Mouse (Mus musculus) right cerebral cortex, postnatal 10 days (tissue): Measurements from ENCODE around the gene Ston2.
"Not testable (repeated sequence)": the region's sequence is repeated elsewhere in the genome, so short reads cannot be mapped to it uniquely, and the experiment has no call there.

Experiments
- DNase-seq, 2 experiments: peaks; one replicate each; pipeline ENCODE4 v3.0.0; 2021; ENCODE audit warnings: low spot score in 2 of 2

Gene Ston2

DNA sequence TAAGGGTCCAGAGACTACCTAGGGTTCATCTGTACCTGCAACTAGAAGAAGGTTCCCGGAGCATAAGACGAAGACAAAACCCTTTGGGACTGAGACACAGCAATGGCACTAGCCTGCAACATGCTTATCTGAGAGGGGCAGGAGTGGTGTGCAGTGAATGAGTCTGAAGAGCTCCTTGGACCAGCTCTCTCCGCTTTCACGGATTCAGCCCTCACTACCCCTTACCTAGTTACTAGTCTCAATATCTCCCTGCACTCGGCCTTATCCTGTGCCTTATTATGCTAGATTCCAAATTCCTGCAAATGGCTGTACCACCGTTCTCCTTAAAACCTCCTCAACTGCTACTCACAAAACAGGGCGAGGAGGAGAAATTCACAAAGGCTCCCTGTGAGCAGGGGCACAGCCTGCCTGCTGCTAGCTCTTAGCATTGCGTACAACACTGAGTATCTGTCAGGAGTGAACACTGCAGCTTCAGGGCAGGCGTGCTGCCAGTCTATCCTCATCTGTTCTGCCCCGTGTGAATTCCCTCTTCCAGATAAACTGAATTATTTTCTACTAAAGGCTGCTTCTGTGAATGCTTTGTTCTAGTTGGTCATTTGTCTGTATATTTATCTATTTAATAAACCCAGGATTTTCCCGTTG is 38.5 kb downstream of the Ston2 start:
- DNase-seq = peak; percentile 52 to 58

DNA sequence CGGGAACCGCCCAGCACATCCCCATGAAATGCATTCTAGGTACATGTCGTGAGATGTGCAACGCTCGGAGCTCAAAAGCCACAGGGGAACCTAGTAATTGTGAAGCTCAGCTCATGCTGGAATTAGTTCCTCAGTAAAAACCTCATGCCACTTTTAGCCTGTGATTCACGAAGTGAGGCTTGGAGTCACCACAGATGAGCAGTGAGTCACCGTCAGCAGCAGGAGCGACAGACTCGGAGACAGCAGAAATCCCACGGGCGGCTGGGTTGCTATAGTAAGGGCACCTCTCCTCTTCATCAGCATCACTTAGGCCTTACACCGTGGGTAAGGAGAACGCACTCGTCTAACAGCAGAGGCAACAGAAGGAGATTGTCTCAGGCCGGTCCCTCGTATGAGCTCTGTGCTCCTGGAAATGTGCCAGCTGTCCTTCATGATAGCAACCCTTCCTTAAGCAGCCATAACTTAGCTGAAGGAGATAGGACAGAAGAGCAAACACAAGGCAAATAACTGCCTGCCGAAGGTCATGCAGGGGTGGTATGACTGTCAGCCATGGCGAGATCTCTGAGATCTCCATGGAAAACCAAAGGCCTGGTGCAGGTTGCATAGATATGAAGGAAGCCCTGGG is 39.8 kb downstream of the Ston2 start:
- DNase-seq = peak; percentile 66 to 80

DNA sequence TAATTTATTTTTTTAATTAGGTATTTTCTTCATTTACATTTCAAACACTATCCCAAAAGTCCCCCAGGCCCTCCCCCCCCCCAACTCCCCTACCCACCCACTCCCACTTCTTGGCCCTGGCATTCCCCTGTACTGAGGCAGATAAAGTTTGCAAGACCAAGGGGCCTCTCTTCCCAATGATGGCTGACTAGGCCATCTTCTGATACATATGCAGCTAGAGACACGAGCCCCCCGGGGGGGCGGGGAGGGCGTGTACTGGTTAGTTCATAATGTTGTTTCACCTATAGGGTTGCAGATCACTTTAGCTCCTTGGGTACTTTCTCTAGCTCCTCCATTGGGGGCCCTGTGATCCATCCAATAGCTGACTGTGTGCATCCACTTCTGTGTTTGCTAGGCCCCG is 41.3 kb downstream of the Ston2 start:
- not testable (repeated sequence) for DNase-seq

DNA sequence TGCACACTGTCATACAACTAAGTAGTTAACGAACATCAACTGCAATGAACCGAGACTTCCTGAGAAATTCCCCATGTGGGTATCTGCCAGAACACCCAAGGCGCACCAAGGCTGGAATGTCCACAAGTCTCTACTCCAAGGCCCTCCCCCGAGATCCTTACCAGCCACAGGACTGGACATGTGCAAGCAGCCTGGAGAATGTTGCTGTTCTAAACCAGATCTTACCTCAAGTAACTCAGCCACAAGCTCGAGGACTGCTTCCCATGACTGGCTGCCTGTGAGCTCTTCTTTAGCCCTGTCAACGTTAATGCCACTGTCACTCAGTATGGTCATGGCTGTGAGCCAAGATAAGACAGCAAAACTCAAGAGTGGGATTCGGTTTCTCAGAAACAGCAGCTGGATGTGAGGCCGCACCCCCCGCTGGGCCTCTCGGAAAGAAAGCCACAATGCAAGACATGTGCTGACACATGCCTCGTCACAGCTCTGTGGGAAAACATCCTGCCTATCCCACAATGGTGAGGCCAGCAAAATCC is 42.4 kb downstream of the Ston2 start:
- DNase-seq = no peak

DNA sequence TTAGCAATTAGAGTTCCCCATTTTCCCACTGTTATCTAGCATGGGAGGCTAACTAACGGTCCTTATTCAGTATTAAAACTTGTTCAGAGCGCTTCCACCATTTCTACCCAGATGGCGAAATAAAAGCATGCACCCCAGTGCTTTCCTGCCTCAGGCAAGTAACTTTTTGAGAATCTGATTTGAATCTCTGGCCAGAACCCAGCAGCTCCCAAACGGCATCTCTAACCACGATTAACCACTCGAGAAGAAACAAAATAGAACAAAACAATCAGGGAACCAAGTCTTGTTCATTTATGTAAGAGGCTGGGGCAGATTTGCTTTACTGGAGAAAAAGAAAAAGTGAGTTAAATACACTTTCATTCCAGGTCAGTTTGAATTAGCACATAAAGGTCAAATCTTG is 44.1 kb downstream of the Ston2 start:
- DNase-seq = no peak

DNA sequence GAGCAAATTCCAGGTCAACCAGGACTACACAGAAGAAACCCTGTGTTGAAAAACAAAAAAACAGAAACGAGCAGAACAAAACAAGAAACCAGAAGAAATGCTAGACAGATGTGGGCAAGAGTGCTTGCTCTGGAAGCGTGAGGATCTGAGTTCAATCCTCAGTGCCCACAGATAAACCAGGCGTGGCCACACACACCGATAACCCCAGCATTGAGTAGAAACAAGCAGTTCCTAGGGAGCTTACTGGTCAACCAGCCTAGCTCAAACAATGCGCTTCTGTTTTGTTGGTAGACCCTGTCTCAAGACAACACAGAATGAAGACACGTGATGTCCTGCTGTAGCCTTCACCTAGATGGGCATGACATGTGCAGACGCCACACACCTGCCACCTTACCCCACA is 45.3 kb downstream of the Ston2 start:
- DNase-seq = no peak

DNA sequence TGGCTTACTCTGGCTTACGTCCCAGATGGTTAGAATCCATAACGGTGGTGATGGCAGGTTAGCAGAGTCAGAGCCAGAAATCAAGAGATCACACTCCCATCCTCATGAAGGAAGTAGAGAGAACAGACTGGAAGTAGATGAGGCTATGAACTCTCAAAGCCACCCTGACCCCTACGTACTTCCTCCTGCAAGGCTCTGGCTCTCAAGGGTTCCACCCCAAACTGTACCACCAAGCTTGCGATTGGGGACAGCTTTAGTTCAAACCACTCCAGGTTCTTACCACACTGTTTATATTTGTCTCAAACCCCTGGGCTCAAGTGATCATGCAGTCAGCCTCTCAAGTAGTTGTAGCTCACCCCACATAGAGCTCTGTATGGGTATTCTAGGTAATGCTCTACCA is 49.8 kb downstream of the Ston2 start:
- DNase-seq = no peak

DNA sequence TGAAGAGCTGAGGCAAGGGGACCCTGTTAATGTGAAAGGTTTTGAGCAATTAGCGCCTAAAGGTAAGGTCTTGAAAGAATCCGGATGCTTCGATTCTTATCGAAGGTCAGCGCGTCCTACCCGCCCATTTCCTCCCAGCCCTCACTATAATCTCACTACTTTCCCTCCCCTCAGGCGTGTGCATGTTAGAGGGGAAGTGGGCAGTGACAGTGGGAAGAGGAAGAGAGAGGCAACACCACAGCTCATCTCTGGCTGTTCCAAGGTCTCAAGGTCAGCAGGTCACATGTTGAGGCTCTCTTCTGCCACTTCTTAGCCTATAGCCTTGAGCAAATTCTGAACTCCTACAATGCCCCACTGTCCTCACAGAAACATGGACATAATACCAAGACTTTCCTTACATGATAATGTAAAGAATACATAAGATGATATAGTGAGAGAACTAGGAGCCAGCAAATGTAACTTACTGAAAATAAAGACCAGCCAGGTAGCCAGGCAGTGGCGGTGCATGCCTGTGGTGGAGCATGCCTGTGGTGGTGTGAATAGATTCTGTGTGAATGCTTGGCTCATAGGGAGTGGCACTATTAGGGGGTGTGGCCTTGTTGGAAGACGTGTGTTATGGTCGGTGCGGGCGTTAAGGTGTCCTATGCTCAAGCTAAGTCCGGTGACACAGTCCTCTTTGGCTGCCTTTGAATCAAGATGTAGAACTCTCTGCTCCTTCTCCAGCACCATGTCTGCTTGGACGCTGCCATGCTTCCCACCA is 51.8 kb downstream of the Ston2 start:
- DNase-seq = no peak

DNA sequence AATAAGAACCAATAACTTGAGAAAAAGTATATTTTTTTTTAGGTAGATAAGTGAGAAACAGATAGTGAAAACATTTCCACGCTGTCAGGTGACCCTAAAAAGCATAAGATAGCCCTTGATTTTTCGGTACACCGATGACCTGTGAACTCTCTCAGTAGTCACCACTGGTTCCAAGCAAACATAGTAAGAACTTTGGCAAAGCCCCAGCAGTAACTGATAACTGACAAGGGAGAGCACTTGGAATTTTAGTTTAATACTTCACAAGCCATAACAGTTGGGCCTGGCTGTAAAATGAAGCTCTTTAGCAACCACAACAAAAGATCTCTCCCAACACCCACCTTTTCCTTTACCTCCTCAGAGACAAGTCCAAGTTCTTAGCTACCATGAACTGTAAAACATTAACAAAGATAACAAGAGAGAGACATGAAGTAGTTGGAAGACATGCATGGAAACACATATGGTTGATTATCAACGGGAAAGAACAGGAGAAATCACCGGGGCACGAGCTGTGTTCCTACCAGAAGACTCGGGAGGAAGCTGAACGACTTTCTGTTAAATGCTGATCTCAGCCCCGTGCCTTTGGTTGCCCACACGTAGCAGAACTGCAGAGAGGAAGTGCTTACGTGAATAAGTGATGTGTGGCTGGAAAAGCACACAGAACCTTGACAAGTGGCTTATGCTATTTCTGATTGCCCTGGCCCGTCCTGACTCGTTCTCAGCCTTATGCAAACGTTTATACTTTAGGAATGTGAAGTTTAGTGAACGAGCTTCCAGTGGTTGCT is 53.8 kb downstream of the Ston2 start:
- DNase-seq = no peak

DNA sequence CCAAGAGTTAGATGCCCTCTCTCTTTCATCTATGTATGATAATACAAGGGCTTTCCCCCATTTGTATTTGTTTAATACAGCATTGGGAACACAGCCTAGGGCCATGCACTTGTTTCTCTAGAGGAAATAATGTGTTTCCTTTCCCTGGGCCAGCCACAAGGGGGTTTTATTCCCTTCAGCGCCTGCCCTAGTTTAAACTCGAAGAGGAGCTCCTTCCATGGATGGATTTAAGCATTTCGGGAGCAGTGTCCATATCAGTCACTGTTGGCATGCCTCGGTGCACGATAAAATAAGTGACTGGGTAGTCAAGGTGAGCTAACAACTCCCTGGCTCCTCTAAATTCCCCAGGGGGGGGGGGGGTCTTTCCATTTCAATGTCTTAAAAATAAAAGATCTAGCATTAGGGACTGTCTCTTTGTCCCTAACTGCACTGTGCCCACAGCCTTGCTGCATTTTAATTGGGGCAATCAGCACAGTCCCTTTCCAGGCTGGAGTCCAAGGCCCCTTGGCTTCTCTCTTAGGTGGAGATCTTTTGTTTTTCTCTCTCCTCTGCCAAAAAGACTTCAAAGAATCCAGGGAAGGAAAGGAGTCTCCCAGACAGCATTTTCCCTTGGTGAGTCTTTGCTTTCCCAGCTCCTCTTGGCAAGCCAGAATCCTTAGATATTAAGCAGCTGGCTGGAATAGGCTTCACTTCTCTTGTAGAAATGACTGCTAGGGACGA is 55.3 kb downstream of the Ston2 start:
- DNase-seq = peak; percentile 82

DNA sequence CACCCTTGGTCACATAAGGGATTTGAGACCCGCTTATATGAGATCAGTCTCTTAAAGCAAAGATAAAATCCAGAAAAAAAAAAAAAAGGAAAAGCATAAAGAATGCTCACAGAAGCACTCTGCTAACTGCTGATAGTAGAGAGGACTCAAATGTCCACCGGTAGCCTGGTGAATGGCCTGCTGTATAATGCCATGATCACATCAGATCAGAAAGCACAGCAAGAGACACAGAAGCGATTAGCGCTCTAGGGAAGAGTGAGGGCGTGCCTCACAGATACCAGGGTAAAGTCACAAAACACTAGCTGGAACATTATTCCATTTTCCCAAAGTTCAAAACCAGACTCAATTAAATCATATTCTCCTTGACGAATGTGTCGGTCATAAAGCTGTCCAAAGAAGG is 62.0 kb downstream of the Ston2 start:
- no peak for DNase-seq

DNA sequence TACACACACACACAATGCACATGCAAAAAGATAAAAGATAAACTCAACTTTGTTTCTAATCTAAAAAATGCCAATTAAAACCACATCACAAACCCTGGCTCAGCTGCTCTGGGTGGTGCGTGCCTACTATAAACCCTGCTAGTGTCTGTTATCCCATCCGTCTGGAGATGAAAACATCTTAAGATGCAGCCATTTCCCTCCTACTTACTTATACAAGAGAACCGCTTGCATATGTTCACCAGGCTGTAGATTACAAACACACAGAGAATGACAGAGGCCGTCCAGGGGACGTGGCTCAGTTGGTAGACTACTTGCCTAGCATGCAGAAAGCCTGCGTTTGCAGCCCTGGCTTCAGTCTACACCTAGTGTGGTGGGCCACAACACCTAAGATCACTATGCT is 64.3 kb downstream of the Ston2 start:
- DNase-seq = no peak

DNA sequence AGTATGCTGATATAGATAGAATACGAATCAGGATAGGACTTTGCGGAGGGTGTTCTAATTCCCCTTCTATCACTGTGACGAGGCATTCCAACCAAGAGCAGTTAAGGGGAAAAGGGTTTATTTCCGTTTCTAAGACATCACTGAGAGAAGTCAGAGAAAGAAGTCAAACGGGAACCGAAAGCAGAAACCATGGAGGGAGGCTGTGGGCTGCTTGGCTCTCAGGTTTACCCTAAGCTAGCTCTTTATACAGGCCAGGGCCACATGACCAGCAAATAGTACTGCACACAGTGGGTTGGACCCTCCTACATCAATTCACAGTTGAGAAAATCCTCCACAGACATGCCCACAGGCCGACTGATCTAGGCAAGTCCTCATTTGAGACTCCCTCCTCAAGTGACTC is 69.1 kb downstream of the Ston2 start:
- no peak for DNase-seq

DNA sequence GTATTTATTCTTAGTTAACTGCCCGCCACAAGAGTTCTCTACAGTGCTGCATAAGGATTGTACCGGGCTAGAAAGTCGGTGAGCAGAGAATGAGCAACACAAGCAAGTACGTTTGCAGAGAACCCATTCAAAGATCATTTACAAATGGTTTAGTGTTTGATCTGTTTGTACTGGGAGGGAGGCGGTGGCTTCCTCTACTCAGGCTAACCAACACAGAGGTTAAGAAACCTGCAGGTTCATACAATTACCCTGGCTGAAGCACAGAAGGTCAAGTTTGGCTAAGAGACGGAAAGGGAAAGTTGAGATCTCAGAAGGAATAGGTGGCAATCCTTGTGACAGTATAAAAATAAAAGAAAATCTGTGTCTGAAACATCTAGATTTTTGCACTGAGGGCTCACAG is 72.5 kb downstream of the Ston2 start:
- no peak for DNase-seq

DNA sequence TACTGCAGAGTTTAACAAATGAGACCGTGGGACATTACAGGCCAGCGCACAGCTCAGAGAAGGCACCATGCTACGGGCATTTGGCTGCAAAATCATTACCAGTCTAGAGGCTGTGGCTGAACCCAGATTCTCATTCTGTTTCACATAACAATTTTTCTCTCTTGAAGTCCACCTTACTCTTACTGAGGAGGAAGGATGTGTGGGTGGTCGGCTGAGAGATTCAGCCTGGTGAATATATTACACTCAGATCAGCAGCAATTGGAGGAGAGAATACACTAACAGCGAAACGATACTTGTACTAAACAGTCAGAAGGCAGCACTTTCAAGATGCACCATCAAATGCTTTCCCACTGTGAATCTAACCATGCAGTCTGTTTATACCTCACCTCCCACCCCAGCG is 74.8 kb downstream of the Ston2 start:
- no peak for DNase-seq

DNA sequence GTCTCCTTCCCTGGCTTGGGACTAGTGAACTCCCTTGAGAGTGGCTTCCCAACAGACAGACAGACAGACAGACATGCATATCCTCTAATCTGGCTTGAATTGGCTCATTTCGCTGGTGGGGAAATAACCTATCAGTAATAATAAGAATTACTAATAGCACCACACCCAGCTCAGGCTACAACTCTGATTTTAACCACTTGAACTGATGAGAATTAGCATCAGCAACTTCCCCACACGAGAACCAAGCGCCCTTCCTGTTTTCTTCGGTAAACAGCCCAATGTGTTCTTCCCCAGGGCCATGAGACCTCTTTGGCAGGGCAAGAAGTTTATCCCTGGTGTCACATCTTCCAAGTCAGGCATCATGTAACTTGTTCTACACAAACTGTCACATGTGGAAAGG is 76.5 kb downstream of the Ston2 start:
- DNase-seq = no peak

DNA sequence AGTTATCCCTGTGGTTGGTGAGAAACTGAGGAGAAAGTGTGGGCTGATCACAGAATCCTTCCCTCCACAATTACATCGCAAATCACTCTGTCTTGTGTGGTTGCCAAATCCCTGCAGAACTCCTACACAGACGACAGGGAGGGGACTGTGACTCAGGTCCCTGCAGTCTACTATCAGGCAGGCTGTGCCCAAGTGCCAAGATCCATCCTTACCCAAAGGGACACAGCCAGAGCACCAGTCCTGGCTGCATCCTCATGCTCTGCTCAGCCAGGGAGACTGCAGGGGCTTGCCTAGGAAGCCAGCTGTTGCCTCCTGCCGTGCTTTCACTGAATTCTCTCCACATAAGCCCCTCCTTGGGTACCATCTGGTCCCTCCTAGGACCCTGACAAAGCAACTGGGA is 77.3 kb downstream of the Ston2 start:
- peak; percentile 61 to 64 for DNase-seq

DNA sequence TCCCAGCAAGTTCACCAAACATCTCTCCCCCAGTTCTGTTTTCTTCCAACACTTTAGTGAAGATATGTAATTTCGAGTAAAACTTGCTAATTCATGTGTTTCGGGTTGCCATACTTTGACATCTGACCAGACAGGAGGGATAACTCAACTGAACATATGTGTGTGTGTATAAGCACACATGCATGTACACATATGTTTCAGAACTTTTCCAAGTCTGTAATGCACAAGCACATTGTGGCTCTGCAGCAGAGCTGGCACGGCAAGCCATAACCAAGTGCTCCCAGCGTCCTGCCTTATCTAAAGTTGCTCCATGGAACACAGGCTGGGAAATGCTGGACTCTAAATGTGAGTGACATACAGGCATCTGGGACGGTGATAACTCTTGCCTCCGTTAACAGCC is 78.6 kb downstream of the Ston2 start:
- DNase-seq = no peak

DNA sequence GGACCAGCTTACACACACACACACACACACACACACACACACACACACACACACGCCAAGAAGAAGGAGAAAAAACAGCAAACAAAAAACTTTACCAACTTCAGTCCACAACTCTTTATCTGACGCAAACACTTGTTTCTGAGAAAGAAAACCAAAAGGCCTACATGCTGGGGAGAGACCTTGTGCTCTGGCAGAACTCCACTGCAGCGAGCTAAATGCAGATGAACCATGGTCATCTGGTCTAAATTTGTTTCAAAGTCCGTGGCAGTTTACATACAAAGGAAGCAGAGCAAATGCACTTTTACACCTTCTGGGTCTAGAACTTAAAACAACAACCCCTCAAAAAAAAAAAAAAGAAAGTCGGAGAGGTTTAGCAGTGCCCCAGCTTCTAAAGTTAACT is 79.0 kb downstream of the Ston2 start:
- no peak for DNase-seq

DNA sequence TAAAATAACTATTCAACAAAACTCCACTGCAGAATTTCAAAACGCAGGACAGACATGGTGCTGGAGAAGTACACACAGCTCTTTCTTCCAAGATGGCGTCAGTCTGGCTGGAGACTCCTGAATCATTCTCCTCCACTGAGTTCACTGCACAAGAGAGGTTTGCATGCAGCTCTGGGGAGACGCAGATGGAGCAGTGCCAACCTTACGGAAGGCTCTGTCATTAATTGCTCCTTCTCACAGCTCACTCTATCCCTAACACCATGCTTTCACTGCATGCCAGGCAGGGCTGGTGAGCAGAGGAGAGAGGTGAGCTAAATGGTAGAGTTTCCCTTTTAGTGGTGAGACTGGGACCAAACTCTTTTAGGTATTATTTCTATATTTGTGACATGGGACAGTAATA is 80.4 kb downstream of the Ston2 start:
- DNase-seq = peak; percentile 54 to 55

DNA sequence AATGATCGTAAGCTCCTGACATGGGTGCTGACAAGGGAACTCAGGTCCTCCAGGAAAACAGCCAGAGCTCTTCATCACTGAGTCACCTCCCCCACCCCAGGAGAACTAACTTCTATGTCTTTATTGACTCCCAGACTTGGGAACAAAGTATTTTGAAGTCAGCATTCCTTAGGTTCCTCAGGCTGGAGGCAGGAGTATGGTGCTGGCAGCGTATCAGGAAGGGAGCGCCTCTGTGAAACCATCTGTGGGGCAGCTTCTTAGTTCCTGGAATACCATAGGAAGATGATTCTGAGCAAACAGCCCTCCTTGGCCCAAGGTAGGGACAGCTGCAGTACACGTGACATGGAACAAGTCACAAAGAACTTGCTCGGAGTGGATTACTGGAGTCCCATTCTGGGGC is 84.7 kb downstream of the Ston2 start:
- no peak for DNase-seq

DNA sequence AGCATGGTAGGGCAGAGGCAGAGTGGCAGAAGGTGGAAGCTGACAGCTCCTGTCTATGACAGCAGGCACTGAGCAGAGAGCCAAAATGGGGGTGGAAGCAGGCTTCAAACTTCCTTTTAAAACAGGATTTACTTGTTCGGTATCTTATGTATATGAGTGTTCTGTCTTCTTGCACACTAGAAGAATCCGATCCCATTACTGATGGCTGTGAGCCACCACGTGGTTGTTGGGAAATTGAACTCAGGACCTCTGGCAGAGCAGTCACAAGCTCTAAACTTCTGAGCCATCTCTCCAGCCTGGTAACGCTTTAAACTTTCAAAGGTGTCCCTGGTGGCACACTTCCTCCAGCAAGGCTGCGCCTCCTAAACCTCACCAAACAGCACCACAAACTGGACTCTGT is 85.4 kb downstream of the Ston2 start:
- no peak for DNase-seq
